ENCODE assay signal across 30 mouse cellular contexts in the genomic region with DNA sequence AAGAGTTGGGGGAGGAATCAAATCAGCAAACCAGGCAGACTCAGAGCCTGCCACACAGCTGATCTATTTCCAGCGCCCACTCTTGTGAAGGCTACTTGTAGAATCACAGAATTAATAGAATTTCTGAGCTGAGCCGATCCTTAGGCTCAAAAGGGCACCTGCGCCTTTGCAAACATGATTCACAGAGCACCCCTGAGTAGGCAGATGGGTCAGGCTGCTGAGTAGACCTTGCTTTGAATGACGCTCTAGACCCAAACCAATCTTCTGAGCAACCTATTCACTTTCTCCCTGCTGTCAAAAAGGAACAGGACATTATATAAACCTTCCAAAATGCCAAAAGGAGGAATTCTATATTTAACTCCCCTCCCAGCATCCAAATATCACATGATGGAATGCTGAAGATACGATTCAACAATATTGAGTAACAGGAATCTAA. TPM values are rescaled to one million over a fixed set of nuclear protein-coding genes. Genes with fewer than 3 reads are reported as not detected.
DNase-seq lines count a peak whose midpoint lies in the region; ATAC-seq and TF ChIP-seq lines count a peak whose summit lies in the region.
"Had no signal": no experiment of that assay in that cellular context is flagged by ENCODE, and none has a peak within 500 bp of the region (broad histone marks: within the 10 kb centered on the region; RNA-seq: fewer than 3 reads in every experiment).

No protein-coding gene starts in this region.

- H3K4me3 ChIP-seq in left cerebral cortex, adult 2 months: no peak overlapping the region
- H3K4me3 ChIP-seq: erythroblast, embryonic 14.5 days; heart, adult 2 months; heart, embryonic 13.5 days; limb, embryonic 13.5 days; lung, embryonic 15.5 days had no signal

- peak overlapping the region; percentile 82 for H3K27ac ChIP-seq in left cerebral cortex, adult 2 months
- H3K27ac ChIP-seq: heart, adult 2 months; heart, embryonic 13.5 days; limb, embryonic 13.5 days; lung, embryonic 15.5 days had no signal

- no peak for TF ChIP-seq CTCF in left cerebral cortex, adult 2 months (IDR thresholded peaks at IDR 0.05)

- no peak for DNase-seq in cerebellum, postnatal 4 days (ENCODE audit: low spot score in 2 of 2)
- DNase-seq in frontal cortex, postnatal 36 days (ENCODE audit: low spot score in 2 of 2): peak; percentile 36 to 57
- DNase-seq in frontal cortex, postnatal 10 days (ENCODE audit: low spot score in 2 of 2): no peak
- no peak for DNase-seq in left cerebral cortex, adult 2 months (ENCODE audit: extremely low spot score in 1 of 2, low spot score in 2 of 2)
- no peak for DNase-seq in left cerebral cortex, adult 18-20 months (ENCODE audit: low spot score in 2 of 2)
- peak; percentile 36 for DNase-seq in right cerebral cortex, postnatal 25 days
- DNase-seq in right cerebral cortex, postnatal 14 days: no peak
- DNase-seq: adrenal gland, adult 2 months; cerebellum, adult 11 months; gastrocnemius, postnatal 36 days; heart, adult 2 months; heart, postnatal 10 days; kidney, adult 2 months; kidney, postnatal 36 days; layer of hippocampus, postnatal 36 days; spleen, adult 18-20 months; thymus, adult 18-20 months; thymus, postnatal 25 days had no signal

- intact Hi-C loops in left cerebral cortex, adult 2 months (cut with DNase I): no loop called here

- peak; percentile 58; the same call in 1 of the 2 replicates for ATAC-seq in cerebellum, adult (ENCODE audit: insufficient number of reproducible peaks, low FRiP score, low TSS enrichment)
- ATAC-seq: activated CD4-positive, CD25-positive, alpha-beta regulatory T cell, adult 4 months; forebrain, embryonic 16.5 days; hindbrain, embryonic 16.5 days; midbrain, embryonic 16.5 days had no signal

RNA-seq across cellular contexts. Expression of a gene that starts 41.9 kb away (rescaled TPM):
- total RNA-seq in left cerebral cortex, adult 2 months (2021): 100 to 1,000 TPM; 274 to 277 TPM
- 100 to 1,000 TPM; 190 to 216 TPM for total RNA-seq in left cerebral cortex, adult 18-20 months (2021)
- total RNA-seq: CH12.LX; common myeloid progenitor, adult 5-6 weeks; gastrocnemius, postnatal 36 days; megakaryocyte progenitor cell, adult 5-6 weeks had no signal

Comparison
In these comparisons a context has a peak if more than half of its experiments do, and no peak if none do; other contexts are left out.
1. DNase-seq: peak in frontal cortex, postnatal 36 days (2 of 2) and right cerebral cortex, postnatal 25 days (single experiment); none in cerebellum, postnatal 4 days (0 of 2), frontal cortex, postnatal 10 days (0 of 2), left cerebral cortex, adult 2 months (0 of 2), left cerebral cortex, adult 18-20 months (0 of 2) and right cerebral cortex, postnatal 14 days (single experiment).